Mouse (Mus musculus) cortical plate, adult 2 months (tissue): ENCODE data around the gene Cdkl5.

Experiments used
- CTCF ChIP-seq: fragments of 200-500 bp; IDR thresholded peaks from 2 replicates; pipeline ENCODE4 v1.5.1; 2011; ENCODE audit warnings: mild to moderate bottlenecking, control low read depth, low read length; ENCODE audit not compliant: insufficient read depth; ENCODE audit errors: extremely low read depth
- POLR2A ChIP-seq: fragments of 200-500 bp; IDR thresholded peaks from 2 replicates; pipeline ENCODE4 v1.6.1; 2011; ENCODE audit warnings: mild to moderate bottlenecking, low read length, control low read depth; ENCODE audit not compliant: insufficient read depth; ENCODE audit errors: extremely low read depth

DNA sequence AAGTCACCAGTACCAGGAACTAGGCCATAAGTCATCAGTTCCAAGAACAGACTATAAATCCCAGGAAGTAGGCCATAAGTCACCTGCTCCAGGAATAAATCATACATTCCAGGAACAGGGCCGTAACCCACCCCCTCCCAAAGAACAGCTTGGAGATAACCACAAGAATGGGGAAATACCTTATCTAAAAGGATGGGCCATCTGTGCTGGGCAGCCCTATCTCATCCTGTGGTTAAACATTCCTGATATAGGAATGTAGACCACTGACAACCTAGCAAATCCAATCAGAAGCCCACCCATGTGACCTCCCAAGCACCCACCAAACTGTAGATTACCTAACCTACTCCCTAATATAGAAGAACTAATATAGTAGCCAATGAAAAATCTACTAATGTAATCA, 249.1 kb downstream of the Cdkl5 start:
- TF ChIP-seq CTCF: no peak
- no peak for TF ChIP-seq POLR2A
